ENCODE assay signal across 18 mouse cellular contexts in genomic region chr12:107266696-107267095, GRCm38 (mm10).
"Had no signal": no experiment of that assay in that cellular context is flagged by ENCODE, and none has a peak within 500 bp of the region (broad histone marks: within the 10 kb centered on the region; RNA-seq: fewer than 3 reads in every experiment).

No protein-coding gene starts in this region.

- H3K9me3 ChIP-seq: midbrain, embryonic 10.5 days; midbrain, embryonic 12.5 days; neural tube, embryonic 13.5 days; neural tube, embryonic 15.5 days had no signal

- H3K27ac ChIP-seq: midbrain, embryonic 10.5 days; midbrain, embryonic 12.5 days; neural tube, embryonic 13.5 days; neural tube, embryonic 15.5 days had no signal

- H3K27me3 ChIP-seq: neural tube, embryonic 13.5 days; neural tube, embryonic 15.5 days had no signal

- H3K36me3 ChIP-seq: midbrain, embryonic 10.5 days; midbrain, embryonic 12.5 days; neural tube, embryonic 13.5 days; neural tube, embryonic 15.5 days had no signal

- H3K9ac ChIP-seq: lung, embryonic 14.5 days; midbrain, embryonic 12.5 days; neural tube, embryonic 13.5 days; neural tube, embryonic 15.5 days had no signal

- H3K4me2 ChIP-seq: lung, embryonic 14.5 days; midbrain, embryonic 12.5 days; neural tube, embryonic 13.5 days; neural tube, embryonic 15.5 days had no signal

- H3K4me3 ChIP-seq: midbrain, embryonic 10.5 days; midbrain, embryonic 12.5 days; myocyte; neural tube, embryonic 13.5 days; neural tube, embryonic 15.5 days had no signal

- H3K4me1 ChIP-seq: midbrain, embryonic 12.5 days; neural tube, embryonic 15.5 days had no signal

- DNase-seq: lung, adult 18-20 months; lung, embryonic 14.5 days; lung, postnatal 10 days; lung, postnatal 4 days; midbrain, embryonic 14.5 days; right cerebral cortex, adult 18-20 months; right cerebral cortex, postnatal 25 days; right cerebral cortex, postnatal 4 days; spleen, adult 18-20 months; thymus, adult 18-20 months; thymus, postnatal 14 days; thymus, postnatal 36 days had no signal

- ATAC-seq: midbrain, embryonic 16.5 days had no signal
